Mouse (Mus musculus) forebrain, embryonic 12.5 days (tissue): ENCODE measurements around the gene Pde1a. TPM values are rescaled to one million over a fixed set of nuclear protein-coding genes. Genes with fewer than 3 reads are reported as not detected.

Experiments used
- ATAC-seq: fragments of 200-750 bp; cut with Nextera tagmentation; 2 replicates; pipeline ENCODE4 v1.8.0; 2017; ENCODE audit warnings: moderate TSS enrichment; ENCODE audit not compliant: low FRiP score
- H3K27ac ChIP-seq: fragments of 300-500 bp; sonication (generic); 2 replicates; pipeline ENCODE4 v1.5.1; 2016; ENCODE audit warnings: mild to moderate bottlenecking
- H3K27me3 ChIP-seq: fragments of 300-500 bp; sonication (generic); 2 replicates; pipeline ENCODE4 v1.6.1; 2016; ENCODE audit warnings: mild to moderate bottlenecking
- H3K36me3 ChIP-seq: fragments of 300-500 bp; sonication (generic); replicated peaks from 2 replicates; pipeline ENCODE4 v1.6.1; 2016; ENCODE audit warnings: mild to moderate bottlenecking
- H3K4me1 ChIP-seq: fragments of 300-500 bp; sonication (generic); 2 replicates; pipeline ENCODE4 v1.6.1; 2016
- H3K4me2 ChIP-seq: fragments of 300-500 bp; sonication (generic); 2 replicates; pipeline ENCODE4 v1.6.1; 2016; ENCODE audit warnings: mild to moderate bottlenecking, moderate library complexity
- H3K4me3 ChIP-seq: fragments of 300-500 bp; sonication (generic); replicated peaks from 2 replicates; pipeline ENCODE4 v1.5.1; 2016; ENCODE audit warnings: mild to moderate bottlenecking
- H3K9ac ChIP-seq: fragments of 300-500 bp; sonication (generic); 2 replicates; pipeline ENCODE4 v1.6.1; 2016; ENCODE audit warnings: mild to moderate bottlenecking
- H3K9me3 ChIP-seq: fragments of 300-500 bp; sonication (generic); 2 replicates; pipeline ENCODE4 v1.6.1; 2016
- WGBS: fragments of 180-500 bp; shearing (Covaris S2); methylation state at CpG from one replicate; pipeline ENCODE4 v1.1.7; 2016; 5-methylcytosine and 5-hydroxymethylcytosine counted together
- polyA plus RNA-seq: library from polyadenylated mRNA; unstranded; fragments of >200 nt; fragmentation: Nextera tagmentation; extraction: Ambion mirVana; gene quantifications from 2 replicates; pipeline ENCODE4 v1.2.1, GENCODE M21; 2016

The Pde1a gene
- polyA plus RNA-seq, 1 experiment from 2014 or later = 2.5 TPM

DNA sequence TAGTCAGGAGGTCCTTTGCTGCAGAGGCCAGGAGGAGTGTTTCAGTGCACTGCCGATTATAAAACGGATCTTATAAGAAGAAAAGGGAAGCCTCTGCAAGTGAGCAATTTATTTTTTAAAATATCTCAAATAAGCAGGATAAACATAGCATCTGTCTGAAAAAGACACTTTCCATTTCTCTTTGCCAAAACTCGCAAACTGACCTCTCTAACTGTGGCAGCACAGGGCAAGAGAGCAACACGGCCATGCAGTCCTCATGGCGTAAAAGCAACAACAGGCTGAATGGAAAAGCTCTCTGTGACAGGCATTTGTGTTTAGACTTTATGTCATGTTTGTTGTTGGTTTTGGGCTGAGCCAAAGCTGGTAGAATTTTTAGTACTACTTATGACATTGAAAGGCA, 152.0 kb downstream of the Pde1a start:
- no peaks in the 10 kb centered on the region for H3K9me3 ChIP-seq
- H3K9ac ChIP-seq = no peak overlapping the region
- no peaks in the 10 kb centered on the region for H3K27me3 ChIP-seq
- H3K4me1 ChIP-seq = no peaks in the 10 kb centered on the region
- H3K4me2 ChIP-seq = no peak overlapping the region
- no peak for ATAC-seq
- no peaks in the 10 kb centered on the region for H3K36me3 ChIP-seq
- H3K27ac ChIP-seq = no peak overlapping the region
- H3K4me3 ChIP-seq = no peak overlapping the region
- WGBS = 76% methylated on average over 5 of the region's 5 CpGs

DNA sequence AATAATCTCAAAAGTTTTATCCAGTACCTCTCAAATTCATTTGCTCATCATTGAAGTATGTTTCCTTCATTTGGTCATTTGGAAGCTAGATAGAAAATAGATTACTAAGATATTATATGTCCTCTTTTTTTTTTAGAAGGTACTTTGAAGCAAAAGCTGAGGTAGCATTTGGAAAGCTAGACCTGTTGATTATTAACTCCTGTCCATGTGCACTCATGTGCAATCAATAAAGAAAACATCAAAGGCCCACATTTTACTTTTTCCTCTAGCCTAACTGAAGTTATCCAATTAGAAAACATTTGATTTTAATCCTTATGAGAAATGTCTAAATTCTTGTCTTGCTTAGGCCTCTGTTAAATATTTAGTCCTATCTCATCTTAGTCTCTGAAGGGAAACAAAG, 153.3 kb downstream of the Pde1a start:
- Histone ChIP-seq H3K4me2 (no peak overlapping the region), H3K27me3 (no peaks in the 10 kb centered on the region), H3K4me3 (no peak overlapping the region), H3K9ac (no peak overlapping the region), H3K27ac (no peak overlapping the region), H3K36me3 (no peaks in the 10 kb centered on the region), H3K9me3 (no peaks in the 10 kb centered on the region), H3K4me1 (no peaks in the 10 kb centered on the region)
- ATAC-seq = no peak

DNA sequence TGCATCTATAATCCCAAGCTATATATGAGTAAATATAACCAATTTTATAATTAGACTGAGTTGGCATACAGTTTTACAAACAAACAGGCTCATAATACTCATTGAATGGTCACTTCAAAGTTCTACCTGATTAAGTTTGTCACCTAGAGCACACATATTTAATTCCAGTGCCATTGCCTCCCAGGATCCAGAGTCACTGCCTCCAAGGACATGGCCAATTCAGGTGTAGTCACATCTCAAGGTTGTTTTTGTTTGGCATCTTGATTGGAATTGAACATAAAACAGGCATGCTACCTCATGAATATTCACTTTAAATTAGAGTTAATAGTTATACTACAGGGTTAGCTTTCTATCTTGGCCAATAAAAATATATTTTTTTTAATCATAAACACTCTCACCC, 157.0 kb downstream of the Pde1a start:
- H3K36me3 ChIP-seq = no peaks in the 10 kb centered on the region
- no peak for ATAC-seq
- H3K4me2 ChIP-seq = no peak overlapping the region
- H3K27me3 ChIP-seq = no peaks in the 10 kb centered on the region
- no peaks in the 10 kb centered on the region for H3K4me1 ChIP-seq
- H3K9ac ChIP-seq = no peak overlapping the region
- no peak overlapping the region for H3K4me3 ChIP-seq
- H3K9me3 ChIP-seq = no peaks in the 10 kb centered on the region
- no peak overlapping the region for H3K27ac ChIP-seq

- Histone ChIP-seq H3K4me1 (no peaks in the 10 kb centered on the region), H3K4me2 (no peak overlapping the region), H3K36me3 (no peaks in the 10 kb centered on the region), H3K9me3 (no peaks in the 10 kb centered on the region), H3K27ac (no peak overlapping the region), H3K27me3 (no peaks in the 10 kb centered on the region), H3K4me3 (no peak overlapping the region), H3K9ac (no peak overlapping the region)
- 80% methylated on average over 5 of the region's 5 CpGs for WGBS
- ATAC-seq = no peak
These were observed 159.7 kb downstream of the Pde1a start for GRCm38 (mm10) chr2:79969594-79969993.

GRCm38 (mm10) chr2:79966681-79967506, 162.4 kb downstream of the Pde1a start:
- Histone ChIP-seq H3K9ac (no peak overlapping the region), H3K4me2 (no peak overlapping the region), H3K36me3 (no peaks in the 10 kb centered on the region), H3K27ac (no peak overlapping the region), H3K4me3 (no peak overlapping the region), H3K9me3 (no peaks in the 10 kb centered on the region), H3K27me3 (no peaks in the 10 kb centered on the region), H3K4me1 (no peaks in the 10 kb centered on the region)
- no peak for ATAC-seq
- 76% methylated on average over 9 of the region's 9 CpGs for WGBS

GRCm38 (mm10) chr2:79966086-79966485, 163.2 kb downstream of the Pde1a start:
- no peaks in the 10 kb centered on the region for H3K9me3 ChIP-seq
- WGBS = 82% methylated on average over 1 of the region's 1 CpGs
- H3K4me3 ChIP-seq = no peak overlapping the region
- no peak overlapping the region for H3K27ac ChIP-seq
- no peak overlapping the region for H3K4me2 ChIP-seq
- H3K36me3 ChIP-seq = no peaks in the 10 kb centered on the region
- no peaks in the 10 kb centered on the region for H3K27me3 ChIP-seq
- H3K4me1 ChIP-seq = no peaks in the 10 kb centered on the region
- no peak overlapping the region for H3K9ac ChIP-seq
- no peak for ATAC-seq

DNA sequence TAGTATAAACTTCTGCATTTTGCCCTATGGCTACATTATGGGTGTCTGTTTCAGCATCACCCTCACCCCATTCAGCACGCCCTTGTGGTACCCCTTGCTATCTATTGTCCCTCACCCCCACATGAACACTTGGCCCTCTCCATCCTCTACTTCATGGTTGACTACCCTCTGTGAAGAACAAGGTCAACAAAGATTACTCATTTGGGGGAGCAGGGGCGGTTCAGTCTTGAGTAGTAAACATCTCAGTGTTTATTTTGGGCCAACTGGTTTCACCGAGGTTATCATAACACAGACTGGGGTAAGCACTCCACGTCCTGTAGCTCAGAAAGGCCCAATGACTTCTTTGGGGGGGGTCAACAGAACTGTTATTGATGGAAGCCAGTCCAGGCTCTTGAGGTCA, 164.3 kb downstream of the Pde1a start:
- WGBS = 86% methylated on average over 4 of the region's 4 CpGs

GRCm38 (mm10) chr2:79961421-79961820, 167.8 kb downstream of the Pde1a start:
- 88% methylated on average over 4 of the region's 4 CpGs for WGBS
- Histone ChIP-seq H3K27me3 (no peaks in the 10 kb centered on the region), H3K4me3 (no peak overlapping the region), H3K4me1 (no peaks in the 10 kb centered on the region), H3K27ac (no peak overlapping the region), H3K36me3 (no peaks in the 10 kb centered on the region), H3K9me3 (no peaks in the 10 kb centered on the region), H3K9ac (no peak overlapping the region), H3K4me2 (no peak overlapping the region)
- ATAC-seq = no peak

More for the DNA sequence above, 164.3 kb downstream of the Pde1a start:
- H3K9me3 ChIP-seq = no peaks in the 10 kb centered on the region
- H3K9ac ChIP-seq = no peak overlapping the region
- no peaks in the 10 kb centered on the region for H3K4me1 ChIP-seq
- no peak for ATAC-seq
- H3K27me3 ChIP-seq = no peaks in the 10 kb centered on the region
- H3K4me2 ChIP-seq = no peak overlapping the region
- H3K27ac ChIP-seq = no peak overlapping the region
- H3K36me3 ChIP-seq = no peaks in the 10 kb centered on the region
- no peak overlapping the region for H3K4me3 ChIP-seq

DNA sequence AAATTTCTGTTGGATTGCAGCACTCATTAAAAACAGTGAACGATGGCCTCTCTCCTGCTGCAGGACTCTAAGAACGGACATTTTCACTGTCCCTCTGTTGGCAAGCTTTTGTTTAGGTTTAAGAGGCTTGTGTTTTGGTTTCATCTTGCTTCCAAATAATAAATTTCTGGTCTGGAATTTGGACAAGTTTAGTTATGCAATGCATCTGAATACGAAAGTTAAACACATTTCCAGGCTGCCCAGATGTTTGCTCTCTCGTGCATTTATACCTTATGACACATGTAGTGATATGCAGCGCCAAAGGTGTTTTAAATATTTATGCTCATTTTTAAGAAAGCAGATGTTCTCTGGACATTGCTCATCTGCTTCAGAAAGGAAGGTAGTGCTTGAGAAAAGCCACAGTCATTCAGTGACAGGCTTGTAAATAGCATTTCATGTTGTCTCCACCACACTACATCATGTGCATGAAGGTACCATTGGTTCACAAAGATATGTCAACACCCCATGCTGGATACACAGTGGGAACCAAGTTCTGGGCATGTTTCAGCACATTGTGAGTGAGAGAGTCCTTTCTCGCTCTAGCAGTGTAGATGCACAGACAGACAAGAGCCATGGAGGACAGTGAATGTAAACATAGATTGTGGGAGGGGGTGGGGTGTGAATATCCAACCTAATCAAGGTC, 171.5 kb downstream of the Pde1a start:
- H3K4me2 ChIP-seq = no peak overlapping the region
- WGBS = 86% methylated on average over 6 of the region's 6 CpGs

DNA sequence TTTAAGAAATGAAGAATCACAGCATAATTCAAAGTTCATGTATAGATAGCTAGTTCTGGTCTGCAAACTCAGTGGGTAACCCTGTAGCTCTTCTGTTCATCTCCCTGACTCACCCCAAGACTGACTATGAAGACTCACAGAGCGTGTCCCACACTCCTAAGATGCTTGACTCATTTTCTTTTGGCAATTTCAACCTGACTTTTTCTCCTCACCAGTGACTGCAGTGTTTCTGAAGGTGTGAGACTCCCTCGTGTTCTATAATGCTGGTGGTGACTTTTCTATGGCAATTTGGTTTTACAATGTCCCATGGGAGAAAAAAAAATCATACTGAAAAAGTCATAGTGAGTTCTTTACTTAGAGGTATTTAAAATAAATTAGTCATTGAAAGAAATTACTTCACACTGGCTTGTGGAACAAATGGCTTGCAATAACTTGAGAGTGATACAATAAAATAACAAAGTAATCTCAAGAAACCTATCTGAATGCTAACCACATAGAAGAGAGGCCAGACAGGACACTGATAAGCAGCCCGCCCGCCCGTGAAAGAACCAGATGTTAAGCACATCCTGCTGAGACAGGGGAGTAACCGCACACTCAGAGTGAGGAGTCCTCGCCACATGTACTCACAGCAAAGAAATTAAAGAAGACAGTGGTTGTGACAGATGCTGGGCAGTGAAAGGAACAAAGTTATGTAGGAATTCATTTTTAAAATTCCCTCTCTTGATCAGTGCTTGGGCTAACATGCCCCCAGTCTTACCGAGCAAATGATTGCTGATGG, 183.2 kb downstream of the Pde1a start:
- Histone ChIP-seq H3K4me2 (no peak overlapping the region), H3K9me3 (no peaks in the 10 kb centered on the region), H3K36me3 (no peaks in the 10 kb centered on the region), H3K4me1 (no peaks in the 10 kb centered on the region), H3K9ac (no peak overlapping the region), H3K27ac (no peak overlapping the region), H3K4me3 (no peak overlapping the region), H3K27me3 (no peaks in the 10 kb centered on the region)
- ATAC-seq = no peak
- 78% methylated on average over 8 of the region's 8 CpGs for WGBS

More for the DNA sequence above, 171.5 kb downstream of the Pde1a start:
- Histone ChIP-seq H3K9me3 (no peaks in the 10 kb centered on the region), H3K27ac (no peak overlapping the region), H3K4me3 (no peak overlapping the region), H3K4me1 (no peaks in the 10 kb centered on the region), H3K9ac (no peak overlapping the region), H3K27me3 (no peaks in the 10 kb centered on the region), H3K36me3 (no peaks in the 10 kb centered on the region)
- no peak for ATAC-seq

GRCm38 (mm10) chr2:79934660-79935059, 194.6 kb downstream of the Pde1a start:
- no peak for ATAC-seq
- H3K9ac ChIP-seq = no peak overlapping the region
- no peak overlapping the region for H3K4me3 ChIP-seq
- no peaks in the 10 kb centered on the region for H3K4me1 ChIP-seq
- H3K36me3 ChIP-seq = no peaks in the 10 kb centered on the region
- H3K4me2 ChIP-seq = no peak overlapping the region
- H3K9me3 ChIP-seq = no peaks in the 10 kb centered on the region
- 53% methylated on average over 5 of the region's 5 CpGs for WGBS
- H3K27ac ChIP-seq = no peak overlapping the region
- no peaks in the 10 kb centered on the region for H3K27me3 ChIP-seq

GRCm38 (mm10) chr2:79922356-79922755, 206.9 kb downstream of the Pde1a start:
- Histone ChIP-seq H3K4me3 (no peak overlapping the region), H3K9ac (no peak overlapping the region), H3K27me3 (no peaks in the 10 kb centered on the region), H3K36me3 (no peaks in the 10 kb centered on the region), H3K4me2 (no peak overlapping the region), H3K9me3 (no peaks in the 10 kb centered on the region), H3K27ac (no peak overlapping the region), H3K4me1 (no peaks in the 10 kb centered on the region)
- no peak for ATAC-seq
